11 mouse cellular contexts compared by ENCODE assay signal in genomic region chrX:166621560-166622301, GRCm38 (mm10). TPM values are rescaled to one million over a fixed set of nuclear protein-coding genes. Genes with fewer than 3 reads are reported as not detected.
DNase-seq lines count a peak whose midpoint lies in the region; ATAC-seq and TF ChIP-seq lines count a peak whose summit lies in the region.
"Had no signal": no experiment of that assay in that cellular context is flagged by ENCODE, and none has a peak within 500 bp of the region (broad histone marks: within the 10 kb centered on the region; RNA-seq: fewer than 3 reads in every experiment).

No protein-coding gene starts in this region.

- DNase-seq in frontal cortex, adult 2 months (ENCODE audit: extremely low spot score in 1 of 2, low spot score in 1 of 2) = peak; percentile 2 to 36
- DNase-seq in frontal cortex, postnatal 10 days (ENCODE audit: low spot score in 2 of 2) = no peak
- peak; percentile 9 for DNase-seq in lung, postnatal 0 days (ENCODE audit: low spot score)
- DNase-seq in lung, postnatal 10 days = no peak
- DNase-seq in adrenal gland, postnatal 36 days = peak; percentile 44 to 50
- DNase-seq in left cerebral cortex, adult 11 months (ENCODE audit: low spot score) = no peak
- DNase-seq in thymus, postnatal 36 days = no peak

- no peaks in the 10 kb centered on the region for H3K36me3 ChIP-seq in lung, postnatal 0 days (ENCODE audit: insufficient read depth, low read length)
- no peaks in the 10 kb centered on the region for H3K36me3 ChIP-seq in neural tube, embryonic 14.5 days (ENCODE audit: control insufficient read depth, insufficient read depth, low read length)
- H3K36me3 ChIP-seq: embryonic facial prominence, embryonic 12.5 days; heart, embryonic 13.5 days had no signal

- H3K4me2 ChIP-seq in lung, postnatal 0 days (replicated peaks; ENCODE audit: low read depth, low read length) = no peak overlapping the region
- H3K4me2 ChIP-seq in neural tube, embryonic 14.5 days (ENCODE audit: low read depth, low read length) = peak overlapping the region; percentile 11; the same call in 1 of the 2 replicates
- H3K4me2 ChIP-seq: embryonic facial prominence, embryonic 12.5 days; heart, embryonic 13.5 days had no signal

- ATAC-seq in lung, postnatal 0 days = no peak
- ATAC-seq in neural tube, embryonic 14.5 days (ENCODE audit: low read depth) = 0 out of 2 replicates have a peak, but pooled peaks have one; percentile 56
- ATAC-seq: CD4-positive, CD25-positive, alpha-beta regulatory T cell, adult 4 months had no signal

- no peaks in the 10 kb centered on the region for H3K4me1 ChIP-seq in lung, postnatal 0 days (ENCODE audit: insufficient read depth, low read depth, low read length)
- H3K4me1 ChIP-seq in neural tube, embryonic 14.5 days (ENCODE audit: control insufficient read depth, insufficient read depth, low read length) = no peaks in the 10 kb centered on the region
- H3K4me1 ChIP-seq: embryonic facial prominence, embryonic 12.5 days; heart, embryonic 13.5 days had no signal

- no peak for TF ChIP-seq EP300 in lung, postnatal 0 days (IDR thresholded peaks at IDR 0.05)

- no peaks in the 10 kb centered on the region for H3K27me3 ChIP-seq in lung, postnatal 0 days (replicated peaks; ENCODE audit: insufficient read depth, low read length)
- H3K27me3 ChIP-seq in neural tube, embryonic 14.5 days (ENCODE audit: control insufficient read depth, insufficient read depth, low read length) = no peaks in the 10 kb centered on the region

- no peak overlapping the region for H3K9ac ChIP-seq in lung, postnatal 0 days (replicated peaks; ENCODE audit: low read depth)
- H3K9ac ChIP-seq in neural tube, embryonic 14.5 days (replicated peaks; ENCODE audit: low read depth, low read length) = no peak overlapping the region
- H3K9ac ChIP-seq: embryonic facial prominence, embryonic 12.5 days; heart, embryonic 13.5 days had no signal

- no peak overlapping the region for H3K27ac ChIP-seq in lung, postnatal 0 days (ENCODE audit: low read length)
- peak overlapping the region; percentile 16; the same call in 1 of the 2 replicates for H3K27ac ChIP-seq in neural tube, embryonic 14.5 days (ENCODE audit: low read depth, low read length)
- H3K27ac ChIP-seq: embryonic facial prominence, embryonic 12.5 days; heart, embryonic 13.5 days had no signal

- no peak overlapping the region for H3K4me3 ChIP-seq in lung, postnatal 0 days (ENCODE audit: low read depth, low read length)
- H3K4me3 ChIP-seq in neural tube, embryonic 14.5 days (ENCODE audit: low read depth, low read length) = no peak overlapping the region
- H3K4me3 ChIP-seq: embryonic facial prominence, embryonic 12.5 days; heart, embryonic 13.5 days had no signal

- 49% methylated on average over 9 of the region's 9 CpGs for WGBS in lung, postnatal 0 days
- 39% methylated on average over 9 of the region's 9 CpGs for WGBS in neural tube, embryonic 14.5 days

- no peaks in the 10 kb centered on the region for H3K9me3 ChIP-seq in lung, postnatal 0 days (ENCODE audit: low read length)
- H3K9me3 ChIP-seq in neural tube, embryonic 14.5 days (ENCODE audit: control insufficient read depth, low read length) = no peaks in the 10 kb centered on the region
- H3K9me3 ChIP-seq: embryonic facial prominence, embryonic 12.5 days; heart, embryonic 13.5 days had no signal

- no peak for TF ChIP-seq CTCF in lung, postnatal 0 days (IDR thresholded peaks at IDR 0.05)

RNA-seq across cellular contexts. Expression of gene Egfl6, which starts 36.2 kb away (rescaled TPM):
- polyA plus RNA-seq in frontal cortex, adult 2 months (2012; rRNA removed) = 1.6 TPM in 2 replicates
- 68.7 and 80.7 TPM in 2 replicates for polyA plus RNA-seq in lung, postnatal 0 days (2015; fragmentation: Nextera tagmentation; extraction: Ambion mirVana)
- 10 to 100 TPM; 33.3 to 36.4 TPM for total RNA-seq in adrenal gland, postnatal 36 days (2021)
- 5.3 and 6.3 TPM in 2 replicates for polyA plus RNA-seq in neural tube, embryonic 14.5 days (2014; fragmentation: Nextera tagmentation; extraction: Ambion mirVana)
- polyA plus RNA-seq: CD4-positive, CD25-positive, alpha-beta regulatory T cell, adult 4 months had no signal

Comparison
In these comparisons a context has a peak if more than half of its experiments do, and no peak if none do; other contexts are left out.
1. DNase-seq: peak in frontal cortex, adult 2 months (2 of 2), lung, postnatal 0 days (single experiment) and adrenal gland, postnatal 36 days (2 of 2); none in frontal cortex, postnatal 10 days (0 of 2), lung, postnatal 10 days (single experiment), left cerebral cortex, adult 11 months (single experiment) and thymus, postnatal 36 days (0 of 2).